Mouse (Mus musculus) brain, adult 2 months (tissue): ENCODE measurements at regions not wholly inside any gene's neighbourhood (a gene's known extent, or its start where the extent isn't known, plus 50 kb on each side); places are given as distances from the start of the nearest gene placed in this dataset.
"Not testable (repeated sequence)": the region's sequence is repeated elsewhere in the genome, so short reads cannot be mapped to it uniquely, and the experiment has no call there.

Experiments used
- DNase-seq: peaks from one replicate; pipeline ENCODE4 v3.0.0; 2011; ENCODE audit warnings: low read depth, low spot score

DNA sequence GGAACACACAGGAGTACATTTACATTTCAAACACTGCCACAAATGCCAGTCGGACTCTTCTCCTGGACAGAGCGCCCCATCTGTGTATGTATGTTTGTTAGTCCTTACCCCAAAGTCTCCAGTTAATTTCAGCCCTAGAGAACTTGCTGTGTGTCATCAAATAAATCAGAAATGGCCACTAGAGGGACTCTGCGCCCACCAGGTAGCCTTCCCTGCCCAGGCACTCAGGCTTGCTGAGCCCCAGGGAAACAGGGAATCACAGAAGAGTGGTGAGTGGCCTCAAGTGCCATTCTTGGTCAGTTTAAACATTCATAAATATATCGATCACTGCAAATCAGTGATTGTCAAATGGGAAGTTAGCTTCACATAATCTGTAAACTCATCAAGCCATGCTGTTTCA is 102.8 kb upstream of the Ube2dnl1 start:
- not testable (repeated sequence) for DNase-seq

DNA sequence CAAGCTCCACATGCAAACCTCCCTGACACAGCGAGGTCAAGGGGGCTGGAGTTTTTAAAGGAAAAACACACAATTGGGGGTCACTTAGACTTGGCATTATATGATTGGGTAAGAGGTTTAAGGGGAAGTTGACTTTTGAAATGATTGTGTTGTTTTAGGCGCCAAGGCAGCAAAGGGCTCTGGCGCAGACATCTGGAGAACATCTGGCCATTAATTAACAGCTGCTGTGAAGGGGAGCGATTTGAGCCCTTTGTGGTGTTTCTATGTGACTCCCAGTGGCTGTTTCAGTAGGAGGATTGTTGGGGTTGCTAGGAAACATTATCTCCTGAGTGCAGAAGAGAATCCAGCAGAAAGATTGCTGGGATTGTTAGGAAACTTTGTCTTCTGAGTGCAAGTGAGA is 88.5 kb upstream of the Ube2dnl1 start:
- peak; percentile 0 for DNase-seq

DNA sequence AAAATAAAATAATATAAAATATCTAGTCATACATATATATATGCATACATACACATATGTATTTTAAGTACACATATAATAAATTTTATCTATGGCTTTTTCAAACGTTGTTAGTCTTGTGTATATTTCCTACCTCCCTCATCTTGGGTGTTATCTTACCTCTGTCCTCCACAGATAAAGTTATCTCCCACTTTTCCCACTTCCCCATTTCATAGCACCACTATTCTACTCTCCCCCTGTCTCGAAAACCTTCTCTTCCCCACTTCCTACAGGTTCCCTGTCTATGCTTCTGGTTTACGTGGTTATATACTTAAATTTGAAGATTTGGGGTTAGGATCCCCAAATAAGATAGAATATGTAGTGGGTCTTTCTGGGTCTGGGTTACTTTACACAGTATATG is 67.9 kb upstream of the Ube2dnl1 start:
- no peak for DNase-seq

DNA sequence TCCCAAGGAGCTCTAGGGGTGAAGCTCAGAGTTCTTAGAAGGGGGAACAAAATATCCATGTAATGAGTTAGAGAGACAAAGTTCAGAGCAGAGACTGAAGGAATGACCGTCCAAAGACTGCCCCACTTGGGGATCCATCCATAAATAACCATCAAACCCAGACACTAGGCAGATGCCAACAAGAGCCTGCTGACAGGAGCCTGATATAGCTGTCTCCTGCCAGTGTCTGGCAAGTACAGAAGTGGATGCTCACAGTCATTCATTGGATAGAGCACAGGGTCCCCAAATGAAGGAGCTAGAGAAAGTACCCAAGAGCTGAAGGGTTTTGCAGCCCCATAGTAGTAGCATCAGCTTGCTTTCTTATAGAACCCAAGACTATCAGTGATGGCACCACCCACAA is 61.3 kb upstream of the Ube2dnl1 start:
- no peak for DNase-seq
